Mouse (Mus musculus) forebrain, embryonic 13.5 days (tissue): ENCODE results near the gene Gm5475. TPM values are rescaled to one million over a fixed set of nuclear protein-coding genes. Genes with fewer than 3 reads are reported as not detected.

Source experiments
- ATAC-seq: fragments of 200-750 bp; cut with Nextera tagmentation; 2 replicates; pipeline ENCODE4 v1.8.0; 2017
- H3K27ac ChIP-seq: fragments of 300-500 bp; sonication (generic); 2 replicates; pipeline ENCODE4 v1.5.1; 2015; ENCODE audit warnings: inconsistent platforms, mild to moderate bottlenecking, moderate library complexity
- H3K27me3 ChIP-seq: fragments of 300-500 bp; sonication (generic); 2 replicates; pipeline ENCODE4 v1.6.1; 2015; ENCODE audit warnings: mild to moderate bottlenecking, inconsistent platforms
- H3K36me3 ChIP-seq: fragments of 300-500 bp; sonication (generic); 2 replicates; pipeline ENCODE4 v1.6.1; 2015; ENCODE audit warnings: mild to moderate bottlenecking, inconsistent platforms; ENCODE audit not compliant: poor library complexity, severe bottlenecking
- H3K4me1 ChIP-seq: fragments of 300-500 bp; sonication (generic); 2 replicates; pipeline ENCODE4 v1.6.1; 2015; ENCODE audit warnings: inconsistent platforms
- H3K4me2 ChIP-seq: fragments of 300-500 bp; sonication (generic); 2 replicates; pipeline ENCODE4 v1.6.1; 2015; ENCODE audit warnings: inconsistent platforms, mild to moderate bottlenecking, moderate library complexity
- H3K4me3 ChIP-seq: fragments of 300-500 bp; sonication (generic); 2 replicates; pipeline ENCODE4 v1.5.1; 2015; ENCODE audit warnings: mild to moderate bottlenecking, inconsistent platforms
- H3K9ac ChIP-seq: fragments of 300-500 bp; sonication (generic); 2 replicates; pipeline ENCODE4 v1.6.1; 2015; ENCODE audit warnings: mild to moderate bottlenecking, inconsistent platforms
- H3K9me3 ChIP-seq: fragments of 300-500 bp; sonication (generic); replicated peaks from 2 replicates; pipeline ENCODE4 v1.6.1; 2016; ENCODE audit warnings: inconsistent platforms
- WGBS: fragments of 180-500 bp; shearing (Covaris S2); methylation state at CpG from one replicate; pipeline ENCODE4 v1.1.7; 2015; 5-methylcytosine and 5-hydroxymethylcytosine counted together
- polyA plus RNA-seq: library from polyadenylated mRNA; unstranded; fragments of >200 nt; fragmentation: Nextera tagmentation; extraction: Ambion mirVana; gene quantifications from 2 replicates; pipeline ENCODE4 v1.2.1, GENCODE M21; 2015

The Gm5475 gene
- polyA plus RNA-seq, 1 experiment from 2014 or later, result not detected

DNA sequence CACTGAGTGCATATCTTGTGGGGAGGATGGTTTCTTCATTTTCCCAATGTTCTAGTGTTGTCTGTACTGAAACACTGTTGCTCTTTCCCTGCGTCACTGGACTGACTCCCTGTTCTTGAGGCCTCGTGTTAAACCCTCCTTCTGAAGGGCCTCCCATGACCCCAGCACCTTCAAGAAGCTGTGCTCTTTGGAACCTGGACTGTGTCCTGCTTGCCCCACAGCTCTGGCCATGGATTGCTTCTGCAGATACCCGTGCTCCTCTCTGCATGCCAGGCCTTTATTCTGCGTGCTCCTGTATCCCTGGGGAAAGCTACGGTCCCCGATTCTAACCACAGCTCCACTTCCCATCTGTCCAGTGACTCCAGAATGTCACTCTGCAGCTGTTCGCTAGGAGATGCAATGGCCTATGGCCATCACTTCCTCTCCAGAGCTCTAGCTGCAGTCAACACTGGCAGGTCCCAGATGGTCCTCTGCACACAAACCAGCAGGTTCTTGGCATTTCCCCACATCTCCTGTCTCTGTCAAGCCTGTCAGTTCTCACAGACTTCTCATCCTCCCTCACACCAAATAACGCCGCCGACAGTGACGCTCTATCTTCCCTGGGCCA is 8.1 kb downstream of the Gm5475 start:
- Histone ChIP-seq H3K36me3 (no peaks in the 10 kb centered on the region), H3K9ac (no peak overlapping the region), H3K9me3 (0 out of 2 replicates have a peak, but pooled peaks cover 3% of the 10 kb centered on the region), H3K27ac (no peak overlapping the region), H3K4me2 (no peak overlapping the region), H3K4me1 (no peaks in the 10 kb centered on the region), H3K27me3 (peaks cover 14% of the 10 kb centered on the region), H3K4me3 (no peak overlapping the region)
- 83% methylated on average over 11 of the region's 11 CpGs for WGBS
- ATAC-seq, result no peak

DNA sequence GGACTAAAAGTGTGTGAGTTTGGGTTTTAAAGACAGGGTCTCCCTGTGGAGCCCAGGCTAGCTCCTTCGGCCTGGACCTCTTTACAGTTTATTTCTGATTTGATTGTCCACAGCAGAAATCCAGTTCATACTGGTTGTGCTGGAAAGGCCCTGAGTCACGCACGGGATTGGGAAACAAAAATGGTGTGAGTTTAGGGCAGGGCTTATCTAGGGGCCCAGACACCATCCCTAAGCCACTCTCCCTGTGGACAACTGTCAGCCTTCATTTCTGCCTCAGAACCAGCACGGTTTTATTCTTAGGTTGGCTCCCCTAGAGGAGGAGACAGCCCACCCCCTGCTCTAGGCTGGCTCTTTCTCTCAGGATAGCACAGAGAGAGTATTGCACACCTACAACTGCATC is 11.3 kb downstream of the Gm5475 start:
- Histone ChIP-seq H3K36me3 (no peaks in the 10 kb centered on the region), H3K27ac (no peak overlapping the region), H3K9me3 (no peaks in the 10 kb centered on the region), H3K9ac (no peak overlapping the region), H3K4me2 (no peak overlapping the region), H3K27me3 (no peaks in the 10 kb centered on the region), H3K4me3 (no peak overlapping the region), H3K4me1 (no peaks in the 10 kb centered on the region)
- no peak for ATAC-seq
- WGBS, result 70% methylated on average over 4 of the region's 4 CpGs

DNA sequence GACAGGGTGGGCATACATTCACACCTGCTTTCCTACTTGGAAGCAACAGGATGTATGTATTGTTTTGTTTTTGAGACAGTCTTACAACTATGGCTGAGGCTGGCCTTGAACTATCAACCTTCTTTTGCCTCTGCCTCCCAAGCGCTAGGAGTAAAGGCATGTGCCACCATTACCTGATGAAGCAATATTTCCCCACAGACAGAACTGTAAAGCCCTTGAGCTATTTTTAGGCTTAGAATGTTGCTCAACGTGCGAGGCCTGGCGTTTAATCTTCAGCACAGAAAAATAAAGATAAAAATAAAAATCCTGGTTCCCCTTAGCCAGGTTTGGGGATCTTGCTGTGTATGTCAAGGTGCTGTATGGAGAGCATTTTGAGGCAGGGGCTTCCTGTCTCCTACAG is 14.2 kb downstream of the Gm5475 start:
- Histone ChIP-seq H3K9me3 (no peaks in the 10 kb centered on the region), H3K27ac (no peak overlapping the region), H3K27me3 (0 out of 2 replicates have a peak, but pooled peaks cover 3% of the 10 kb centered on the region), H3K4me2 (no peak overlapping the region), H3K36me3 (no peaks in the 10 kb centered on the region), H3K4me1 (no peaks in the 10 kb centered on the region), H3K4me3 (no peak overlapping the region), H3K9ac (no peak overlapping the region)
- no peak for ATAC-seq
- 92% methylated on average over 4 of the region's 4 CpGs for WGBS

DNA sequence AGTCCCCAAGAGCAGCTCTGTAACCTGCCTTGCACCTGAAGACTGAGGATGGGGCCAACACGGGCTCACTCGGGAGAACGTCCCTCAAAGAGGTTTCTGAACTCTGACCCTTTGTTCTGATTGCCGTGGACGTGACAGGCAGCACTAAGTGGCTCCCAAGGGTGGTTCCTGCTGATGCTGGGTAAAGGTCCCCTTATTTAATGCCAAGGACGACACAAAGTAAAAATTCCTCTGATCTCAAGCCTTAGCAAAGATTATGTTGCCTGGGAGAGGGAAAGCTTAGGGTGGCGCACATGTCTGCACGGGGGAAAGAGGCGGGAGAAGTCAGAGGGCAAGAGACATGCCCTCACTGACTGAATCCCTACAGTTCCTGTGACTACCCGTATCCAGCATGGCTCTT is 14.6 kb downstream of the Gm5475 start:
- Histone ChIP-seq H3K9ac (no peak overlapping the region), H3K4me1 (no peaks in the 10 kb centered on the region), H3K27me3 (0 out of 2 replicates have a peak, but pooled peaks cover 3% of the 10 kb centered on the region), H3K27ac (no peak overlapping the region), H3K4me3 (no peak overlapping the region), H3K4me2 (no peak overlapping the region), H3K36me3 (no peaks in the 10 kb centered on the region), H3K9me3 (no peaks in the 10 kb centered on the region)
- no peak for ATAC-seq
- WGBS, result 78% methylated on average over 10 of the region's 10 CpGs

DNA sequence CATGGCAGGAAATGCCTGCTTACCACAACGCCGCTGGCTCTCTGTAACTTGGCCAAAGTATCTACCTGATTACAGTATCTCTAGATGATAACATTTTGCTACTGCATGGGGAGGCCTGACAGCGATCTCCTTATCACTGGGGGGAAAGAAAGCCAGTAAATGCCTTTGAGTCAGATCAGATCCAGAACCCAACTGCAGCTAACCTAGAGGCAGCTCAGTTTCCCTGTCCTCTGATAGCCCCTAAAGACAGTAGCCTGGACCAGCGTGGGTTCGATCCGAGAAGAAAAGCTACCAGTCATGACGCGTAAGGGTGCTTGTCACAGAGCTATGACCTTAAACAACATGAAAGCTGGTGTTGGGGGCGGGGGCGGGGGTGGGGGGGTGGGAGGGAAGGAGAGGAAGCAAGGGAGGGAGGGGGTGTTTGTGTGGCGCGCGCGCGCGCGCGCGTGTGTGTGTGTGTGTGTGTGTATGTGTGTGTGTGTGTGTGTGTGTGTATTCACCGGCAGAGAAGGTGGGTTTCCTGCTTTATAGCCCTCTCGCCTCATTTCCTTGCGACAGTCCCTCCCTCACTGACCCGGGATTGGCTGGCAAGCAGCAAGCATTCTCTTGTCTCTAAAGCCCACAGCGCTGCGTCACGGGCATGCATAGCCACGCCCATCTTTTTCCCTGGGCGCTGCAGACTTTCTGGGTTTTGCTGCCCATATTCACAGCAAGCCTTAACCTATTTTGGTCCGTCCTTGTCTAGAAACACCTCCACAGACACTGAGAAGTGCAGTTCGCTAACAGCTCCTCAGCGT is 21.4 kb downstream of the Gm5475 start:
- WGBS, result 6% methylated on average over 28 of the region's 31 CpGs
- H3K9me3 ChIP-seq, result no peaks in the 10 kb centered on the region
- peak; percentile 99 for ATAC-seq
- H3K27ac ChIP-seq, result peak overlapping the region; percentile 45
- peak overlapping the region; percentile 67 for H3K4me2 ChIP-seq
- 0 out of 2 replicates have a peak, but pooled peaks cover 3% of the 10 kb centered on the region for H3K27me3 ChIP-seq
- peak overlapping the region; percentile 68 for H3K9ac ChIP-seq
- H3K4me1 ChIP-seq, result peaks cover 10% of the 10 kb centered on the region
- H3K4me3 ChIP-seq, result peak overlapping the region; percentile 42
- no peaks in the 10 kb centered on the region for H3K36me3 ChIP-seq

DNA sequence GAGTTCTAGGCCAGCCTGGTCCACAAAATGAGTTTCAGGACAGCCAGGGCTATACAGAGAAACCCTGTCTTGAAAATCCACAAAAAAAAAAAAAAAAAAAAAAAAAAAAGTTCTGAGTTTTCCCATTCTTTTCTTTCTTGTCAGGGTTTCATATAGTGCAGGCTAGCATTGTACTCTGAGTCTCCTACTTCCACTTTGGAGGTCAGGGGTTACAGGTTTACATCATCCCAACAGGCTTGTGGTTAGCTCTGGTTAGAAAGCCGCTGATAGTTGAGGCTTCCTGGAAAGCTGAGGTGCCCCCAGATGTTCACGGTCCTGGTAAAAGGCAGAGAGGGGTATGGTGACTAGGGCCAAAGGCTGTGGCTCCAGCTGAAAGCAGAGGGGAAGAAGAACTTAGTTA is 24.9 kb downstream of the Gm5475 start:
- peaks cover 14% of the 10 kb centered on the region for H3K4me1 ChIP-seq
- no peak overlapping the region for H3K4me2 ChIP-seq
- 84% methylated on average over 2 of the region's 2 CpGs for WGBS
- no peaks in the 10 kb centered on the region for H3K36me3 ChIP-seq
- no peak overlapping the region for H3K4me3 ChIP-seq
- H3K27me3 ChIP-seq, result no peaks in the 10 kb centered on the region
- ATAC-seq, result no peak
- H3K9me3 ChIP-seq, result no peaks in the 10 kb centered on the region
- no peak overlapping the region for H3K9ac ChIP-seq
- H3K27ac ChIP-seq, result no peak overlapping the region

DNA sequence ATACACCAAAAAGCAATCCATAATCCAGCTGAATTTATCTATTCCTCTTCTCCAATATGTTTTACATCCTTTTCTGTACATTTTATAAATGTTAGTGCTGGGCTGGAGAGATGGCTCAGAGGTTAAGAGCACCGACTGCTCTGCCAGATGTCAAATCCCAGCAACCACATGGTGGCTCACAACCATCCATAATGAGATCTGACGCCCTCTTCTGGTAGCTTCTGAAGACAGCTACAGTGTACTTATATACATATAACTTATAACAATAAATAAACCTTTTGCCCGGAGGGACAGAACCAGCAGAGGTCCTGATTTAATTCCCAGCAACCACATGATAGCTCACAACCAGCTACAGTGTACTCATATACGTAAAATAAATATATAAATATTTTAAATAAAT is 26.6 kb downstream of the Gm5475 start:
- ATAC-seq, result no peak
- Histone ChIP-seq H3K27me3 (no peaks in the 10 kb centered on the region), H3K4me1 (peaks cover 9% of the 10 kb centered on the region), H3K4me3 (no peak overlapping the region), H3K9ac (no peak overlapping the region), H3K9me3 (no peaks in the 10 kb centered on the region), H3K4me2 (no peak overlapping the region), H3K36me3 (no peaks in the 10 kb centered on the region), H3K27ac (no peak overlapping the region)
- 77% methylated on average over 4 of the region's 4 CpGs for whole genome bisulfite sequencing

DNA sequence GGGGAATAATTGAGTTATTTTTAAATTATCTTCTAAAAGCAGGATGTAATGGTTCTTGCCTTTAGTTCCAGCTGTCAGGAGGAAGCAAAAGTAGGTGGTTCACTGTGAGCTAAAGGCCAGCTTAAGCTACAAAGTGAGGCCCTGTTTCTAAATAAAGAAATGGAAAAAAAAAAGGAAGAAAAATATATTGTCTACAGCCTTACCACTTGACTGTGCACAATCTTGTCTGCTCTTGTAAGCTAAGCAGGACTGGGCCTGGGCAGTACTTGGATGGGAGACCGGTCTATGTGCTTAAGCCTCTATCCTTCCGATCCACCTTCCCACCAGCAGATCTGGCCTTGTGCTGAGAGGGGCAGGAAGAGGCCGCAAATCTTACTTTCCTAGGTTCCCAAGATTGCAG is 27.5 kb downstream of the Gm5475 start:
- Histone ChIP-seq H3K4me1 (0 out of 2 replicates have a peak, but pooled peaks cover 4% of the 10 kb centered on the region), H3K36me3 (no peaks in the 10 kb centered on the region), H3K27me3 (no peaks in the 10 kb centered on the region), H3K4me3 (no peak overlapping the region), H3K9ac (no peak overlapping the region), H3K27ac (no peak overlapping the region), H3K9me3 (no peaks in the 10 kb centered on the region), H3K4me2 (no peak overlapping the region)
- no peak for ATAC-seq
- WGBS, result 94% methylated on average over 3 of the region's 3 CpGs

DNA sequence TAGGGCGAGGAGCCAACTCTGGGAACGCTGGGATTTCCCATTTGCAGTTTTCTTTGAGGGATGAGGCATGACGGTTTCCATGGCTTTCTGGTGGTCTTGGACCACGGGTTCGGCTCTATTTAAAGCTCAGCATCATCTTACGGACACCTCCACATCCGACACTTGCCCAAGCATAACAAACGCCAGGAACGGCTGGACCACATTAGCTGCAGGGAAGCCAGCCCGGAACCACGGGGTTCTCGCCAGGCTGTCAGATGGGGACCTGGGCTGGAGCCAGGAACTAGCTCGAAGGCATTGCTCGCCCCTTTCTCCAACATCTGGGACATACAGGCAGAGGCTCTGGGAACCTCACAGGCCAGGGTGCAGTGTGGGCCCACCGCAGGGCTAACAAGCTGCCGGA is 29.3 kb downstream of the Gm5475 start:
- no peaks in the 10 kb centered on the region for H3K27me3 ChIP-seq
- no peak overlapping the region for H3K4me2 ChIP-seq
- H3K4me3 ChIP-seq, result no peak overlapping the region
- 0 out of 2 replicates have a peak, but pooled peaks cover 4% of the 10 kb centered on the region for H3K4me1 ChIP-seq
- H3K9me3 ChIP-seq, result no peaks in the 10 kb centered on the region
- H3K27ac ChIP-seq, result no peak overlapping the region
- no peak overlapping the region for H3K9ac ChIP-seq
- WGBS, result 68% methylated on average over 16 of the region's 16 CpGs
- no peak for ATAC-seq
- H3K36me3 ChIP-seq, result no peaks in the 10 kb centered on the region

DNA sequence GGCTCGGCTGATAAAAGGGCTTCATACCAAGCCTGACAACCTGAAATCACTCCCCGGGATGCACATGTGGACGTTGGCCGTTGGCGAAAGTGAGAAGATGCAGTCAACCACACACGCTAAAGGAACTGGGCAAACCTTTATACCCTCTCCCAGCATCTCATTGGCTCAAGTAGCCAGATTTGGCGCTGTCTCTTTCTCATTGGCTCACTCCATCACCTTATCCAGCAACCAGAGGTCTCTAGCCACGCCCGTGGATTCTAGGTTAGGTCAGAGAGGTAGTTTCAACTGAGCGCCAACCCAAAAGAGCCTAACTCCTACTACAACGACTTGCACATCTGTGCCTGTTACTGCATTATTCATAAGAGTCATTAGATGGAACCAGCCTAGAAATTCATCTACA is 30.5 kb downstream of the Gm5475 start:
- 80% methylated on average over 11 of the region's 11 CpGs for WGBS
- Histone ChIP-seq H3K4me2 (no peak overlapping the region), H3K9me3 (no peaks in the 10 kb centered on the region), H3K4me1 (0 out of 2 replicates have a peak, but pooled peaks cover 4% of the 10 kb centered on the region), H3K27me3 (no peaks in the 10 kb centered on the region), H3K36me3 (no peaks in the 10 kb centered on the region), H3K9ac (no peak overlapping the region), H3K4me3 (no peak overlapping the region), H3K27ac (no peak overlapping the region)
- no peak for ATAC-seq

DNA sequence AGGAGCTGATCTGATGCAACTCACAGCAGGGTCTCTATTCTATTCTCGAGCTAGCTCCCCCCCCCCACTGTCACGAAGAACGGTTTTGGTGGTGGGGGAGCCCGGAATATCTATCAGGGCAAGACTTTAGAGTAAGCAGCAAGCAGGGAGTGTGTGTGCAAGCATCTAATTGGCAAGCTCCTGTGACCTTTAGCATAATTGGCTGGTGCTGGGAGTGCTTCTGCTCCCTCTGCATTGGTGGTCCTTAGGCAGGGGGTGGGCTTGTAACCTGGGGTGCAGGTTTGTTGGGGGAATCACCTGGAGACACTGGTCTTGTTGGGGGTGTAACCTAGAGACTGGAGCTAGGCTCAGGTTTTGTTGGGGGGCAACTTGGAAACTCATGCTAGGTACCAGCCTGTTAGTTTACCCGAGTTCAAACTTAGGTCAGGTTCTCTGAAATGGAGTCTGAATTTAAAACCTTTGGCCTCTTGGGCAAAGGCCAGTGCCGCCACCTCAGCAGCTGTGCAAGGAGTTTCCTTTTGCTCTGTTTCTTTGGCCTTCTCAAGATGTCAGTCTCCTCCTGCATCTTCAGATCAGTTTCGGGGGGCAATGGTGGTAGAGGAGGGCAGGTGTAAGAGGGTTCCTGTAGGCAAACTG is 34.5 kb downstream of the Gm5475 start:
- 61% methylated on average over 7 of the region's 7 CpGs for WGBS
- H3K9ac ChIP-seq, result no peak overlapping the region
- no peak overlapping the region for H3K4me3 ChIP-seq
- no peak for ATAC-seq
- H3K27me3 ChIP-seq, result peaks cover 11% of the 10 kb centered on the region; the same call in 1 of the 2 replicates
- no peak overlapping the region for H3K27ac ChIP-seq
- no peak overlapping the region for H3K4me2 ChIP-seq
- no peaks in the 10 kb centered on the region for H3K4me1 ChIP-seq
- H3K36me3 ChIP-seq, result no peaks in the 10 kb centered on the region
- no peaks in the 10 kb centered on the region for H3K9me3 ChIP-seq

DNA sequence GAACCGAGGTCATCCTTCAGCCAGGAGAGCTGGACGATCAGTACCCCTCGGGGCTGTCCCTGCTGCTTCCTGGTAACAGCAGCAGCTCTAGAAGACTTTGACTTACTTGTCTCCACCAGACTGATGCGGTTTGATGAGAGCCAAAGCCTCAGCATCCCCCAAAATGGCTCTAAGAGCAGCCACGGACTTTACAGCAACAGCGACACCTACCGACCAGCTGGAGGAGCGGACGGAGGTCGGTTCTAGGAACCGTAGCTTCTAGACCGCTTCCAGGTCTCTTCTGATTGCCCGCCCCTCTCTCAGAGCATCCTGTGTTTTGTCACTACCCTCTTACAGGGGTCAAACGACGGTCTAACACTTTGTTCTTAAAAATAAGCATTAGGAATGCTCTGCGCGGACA is 35.4 kb downstream of the Gm5475 start:
- no peak overlapping the region for H3K9ac ChIP-seq
- H3K27me3 ChIP-seq, result peaks cover 11% of the 10 kb centered on the region; the same call in 1 of the 2 replicates
- peak; percentile 68; the same call in 1 of the 2 replicates for ATAC-seq
- no peak overlapping the region for H3K4me3 ChIP-seq
- no peak overlapping the region for H3K27ac ChIP-seq
- 11% methylated on average over 17 of the region's 17 CpGs for WGBS
- H3K4me1 ChIP-seq, result no peaks in the 10 kb centered on the region
- H3K9me3 ChIP-seq, result no peaks in the 10 kb centered on the region
- 0 out of 2 replicates have a peak overlapping the region, but pooled peaks have one; percentile 7 for H3K4me2 ChIP-seq
- no peaks in the 10 kb centered on the region for H3K36me3 ChIP-seq
